Mouse (Mus musculus) kidney, adult 2 months (tissue): ENCODE data around the gene Tnrc18.

ENCODE experiments used
- CTCF ChIP-seq: fragments of 200-500 bp; conservative IDR thresholded peaks from 2 replicates; pipeline ENCODE4 v1.5.1; 2011; ENCODE audit warnings: low read depth, mild to moderate bottlenecking, control low read depth, low read length, moderate library complexity, mixed read lengths; ENCODE audit not compliant: insufficient read depth, insufficient read length
- POLR2A ChIP-seq: fragments of 200-500 bp; IDR thresholded peaks from one replicate; pipeline ENCODE4 v1.6.1; 2011; ENCODE audit warnings: low read depth, low read length, control low read depth

- TF ChIP-seq POLR2A (no peak), CTCF (no peak)
Observed at GRCm38 (mm10) chr5:142730295-142730694, 87.2 kb downstream of the Tnrc18 start.
